In the genomic region with DNA sequence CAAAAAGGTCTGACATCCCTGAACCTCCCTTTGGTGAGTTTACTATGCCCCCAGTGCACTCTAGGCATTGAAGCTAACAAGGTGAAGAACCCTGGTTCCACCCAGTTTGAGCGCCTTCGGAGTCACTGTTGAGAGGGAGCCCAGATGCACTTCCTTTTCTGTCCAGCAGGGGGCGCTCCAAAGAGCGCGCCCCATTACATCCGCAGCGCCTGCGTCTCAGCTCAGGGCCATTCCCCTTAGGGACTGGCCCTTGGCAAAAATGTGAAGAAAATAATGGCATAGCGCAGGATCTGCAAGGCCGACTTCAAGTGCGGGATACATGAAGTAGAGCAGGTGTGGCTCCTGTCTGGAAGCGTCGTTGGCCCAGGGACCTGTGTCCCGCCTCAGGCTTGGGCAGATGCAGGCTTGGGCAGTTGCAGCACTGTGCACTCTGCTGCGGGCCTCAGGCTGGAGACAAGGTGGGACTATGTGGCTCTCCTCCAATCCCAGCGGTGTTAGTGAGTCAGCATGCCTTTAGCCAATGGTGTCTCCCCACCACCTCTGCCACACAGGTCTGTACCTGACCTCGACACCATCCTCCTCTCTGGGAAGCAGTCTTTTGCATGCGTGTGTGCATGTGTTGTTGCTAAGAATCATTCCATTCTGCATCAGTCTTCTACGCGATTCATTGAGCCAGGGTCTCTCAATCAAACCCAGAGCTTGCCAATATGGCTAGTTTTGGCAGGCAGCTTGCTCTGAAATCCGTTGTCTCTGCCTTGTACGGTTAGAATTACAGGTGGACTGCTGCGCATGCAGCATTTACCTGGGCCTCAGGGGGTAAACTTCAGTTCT, we compare ENCODE assay signal across 7 mouse cellular contexts. TPM values are rescaled to one million over a fixed set of nuclear protein-coding genes. Genes with fewer than 3 reads are reported as not detected.
DNase-seq lines count a peak whose midpoint lies in the region; ATAC-seq lines count a peak whose summit lies in the region.

No protein-coding gene starts in this region.

- ATAC-seq in inflammation-experienced regulatory T-cells, adult 6 months, result peak; percentile 64
- peak; percentile 95 for ATAC-seq in megakaryocyte progenitor cell, adult 5-6 weeks (replicated peaks; ENCODE audit: poor library complexity)

- intact Hi-C loops in gastrocnemius, postnatal 36 days (cut with DNase I), result loop anchor here (2.0 to 5.0 kb wide), 2 partner anchors 42 to 225 kb away; no protein-coding TSS in a partner anchor
- intact Hi-C loops in left cerebral cortex, postnatal 14 days (cut with DNase I), result loop anchor here (2.0 kb wide), 1 partner anchor 42 kb away; no protein-coding TSS in a partner anchor

- DNase-seq in adrenal gland, adult 18-20 months (ENCODE audit: low spot score in 2 of 2), result peak; percentile 77 to 82
- DNase-seq in cerebellum, postnatal 4 days (ENCODE audit: low spot score in 2 of 2), result peak; percentile 57 to 79
- peak; percentile 43 to 67 for DNase-seq in gastrocnemius, postnatal 36 days
- DNase-seq in left cerebral cortex, postnatal 14 days (ENCODE audit: low spot score in 2 of 2), result peak; percentile 73 to 74
- peak; percentile 45 for DNase-seq in right cerebral cortex, postnatal 25 days

RNA-seq across cellular contexts. Expression of a gene that starts 0.8 kb away (rescaled TPM):
- not detected for total RNA-seq in adrenal gland, adult 18-20 months (2021)
- total RNA-seq in gastrocnemius, postnatal 36 days (2021), result not detected
- not detected for polyA plus RNA-seq in inflammation-experienced regulatory T-cells, adult 6 months (2017; shearing (Covaris generic))
- total RNA-seq in left cerebral cortex, postnatal 14 days (2021), result under 1 TPM; 0.34 to 0.35 TPM
- total RNA-seq in megakaryocyte progenitor cell, adult 5-6 weeks (2015), result not detected in 2 replicates
- total RNA-seq in megakaryocyte progenitor cell, adult 5-6 weeks (2017), result not detected in 2 replicates

RNA-seq across cellular contexts. Expression of a gene that starts 5.8 kb away (rescaled TPM):
- 10 to 100 TPM; 27.6 to 29.0 TPM for total RNA-seq in adrenal gland, adult 18-20 months (2021)
- total RNA-seq in gastrocnemius, postnatal 36 days (2021), result 10 to 100 TPM; 18.4 to 20.4 TPM
- polyA plus RNA-seq in inflammation-experienced regulatory T-cells, adult 6 months (2017; shearing (Covaris generic)), result 1 to 10 TPM; 1.5 to 2.2 (median 2.0) TPM
- 100 to 1,000 TPM; 134 to 139 TPM for total RNA-seq in left cerebral cortex, postnatal 14 days (2021)
- total RNA-seq in megakaryocyte progenitor cell, adult 5-6 weeks (2015), result 5.0 TPM in 2 replicates
- 6.1 and 6.4 TPM in 2 replicates for total RNA-seq in megakaryocyte progenitor cell, adult 5-6 weeks (2017)

RNA-seq across cellular contexts. Expression of a gene that starts 39.8 kb away (rescaled TPM):
- 10 to 100 TPM; 12.1 to 17.6 TPM for total RNA-seq in adrenal gland, adult 18-20 months (2021)
- total RNA-seq in gastrocnemius, postnatal 36 days (2021), result 10 to 100 TPM in 1 of 2 experiments, 1 to 10 TPM in 1; 9.4 to 10.2 TPM
- 1 to 10 TPM; 3.4 to 9.3 (median 3.9) TPM for polyA plus RNA-seq in inflammation-experienced regulatory T-cells, adult 6 months (2017; shearing (Covaris generic))
- total RNA-seq in left cerebral cortex, postnatal 14 days (2021), result 1 to 10 TPM; 1.5 to 1.9 TPM
- total RNA-seq in megakaryocyte progenitor cell, adult 5-6 weeks (2015), result 3.7 and 4.9 TPM in 2 replicates
- total RNA-seq in megakaryocyte progenitor cell, adult 5-6 weeks (2017), result 2.7 and 3.5 TPM in 2 replicates

RNA-seq across cellular contexts. Expression of a gene that starts 56.3 kb away (rescaled TPM):
- 1 to 10 TPM; 1.9 to 2.5 TPM for total RNA-seq in adrenal gland, adult 18-20 months (2021)
- 1 to 10 TPM in 1 of 2 experiments, under 1 TPM in 1; 0.35 to 1.4 TPM for total RNA-seq in gastrocnemius, postnatal 36 days (2021)
- not detected for polyA plus RNA-seq in inflammation-experienced regulatory T-cells, adult 6 months (2017; shearing (Covaris generic))
- 1 to 10 TPM; 4.7 to 5.9 TPM for total RNA-seq in left cerebral cortex, postnatal 14 days (2021)
- total RNA-seq in megakaryocyte progenitor cell, adult 5-6 weeks (2015), result 7.6 and 15.5 TPM in 2 replicates
- 6.7 and 26.1 TPM in 2 replicates for total RNA-seq in megakaryocyte progenitor cell, adult 5-6 weeks (2017)

Comparison
In these comparisons a context has a peak if more than half of its experiments do, and no peak if none do; other contexts are left out.
1. Peak in every context shown above with its lines: DNase-seq and ATAC-seq.
2. RNA of a gene that starts 5.8 kb away (total RNA-seq): 134 to 139 TPM in left cerebral cortex, postnatal 14 days; 27.6 to 29.0 TPM in adrenal gland, adult 18-20 months, 18.4 to 20.4 TPM in gastrocnemius, postnatal 36 days and 5.0 to 6.4 TPM in megakaryocyte progenitor cell, adult 5-6 weeks; every median in the first group is over 4 times any median in the second.